Mouse (Mus musculus) forebrain, embryonic 15.5 days (tissue): Measurements from ENCODE around the gene Rapgefl1. TPM values are rescaled to one million over a fixed set of nuclear protein-coding genes. Genes with fewer than 3 reads are reported as not detected.

ENCODE experiments used
- ATAC-seq: fragments of 200-750 bp; cut with Nextera tagmentation; replicated peaks from 2 replicates; pipeline ENCODE4 v1.8.0; 2017; ENCODE audit warnings: mild to moderate bottlenecking, moderate TSS enrichment, moderate library complexity
- H3K27ac ChIP-seq: fragments of 300-500 bp; sonication (generic); replicated peaks from 2 replicates; pipeline ENCODE4 v1.5.1; 2015; ENCODE audit warnings: mild to moderate bottlenecking, inconsistent platforms
- H3K27me3 ChIP-seq: fragments of 300-500 bp; sonication (generic); 2 replicates; pipeline ENCODE4 v1.6.1; 2015; ENCODE audit warnings: inconsistent platforms
- H3K36me3 ChIP-seq: fragments of 300-500 bp; sonication (generic); 2 replicates; pipeline ENCODE4 v1.6.1; 2015; ENCODE audit warnings: mild to moderate bottlenecking, inconsistent platforms
- H3K4me1 ChIP-seq: fragments of 300-500 bp; sonication (generic); 2 replicates; pipeline ENCODE4 v1.6.1; 2015; ENCODE audit warnings: inconsistent platforms
- H3K4me2 ChIP-seq: fragments of 300-500 bp; sonication (generic); replicated peaks from 2 replicates; pipeline ENCODE4 v1.6.1; 2015; ENCODE audit warnings: mild to moderate bottlenecking, inconsistent platforms
- H3K4me3 ChIP-seq: fragments of 300-500 bp; sonication (generic); 2 replicates; pipeline ENCODE4 v1.5.1; 2015; ENCODE audit warnings: mild to moderate bottlenecking, inconsistent platforms
- H3K9ac ChIP-seq: fragments of 300-500 bp; sonication (generic); replicated peaks from 2 replicates; pipeline ENCODE4 v1.6.1; 2015; ENCODE audit warnings: mild to moderate bottlenecking, inconsistent platforms
- H3K9me3 ChIP-seq: fragments of 300-500 bp; sonication (generic); 2 replicates; pipeline ENCODE4 v1.6.1; 2016; ENCODE audit warnings: inconsistent platforms
- WGBS: fragments of 180-500 bp; shearing (Covaris S2); methylation state at CpG from one replicate; pipeline ENCODE4 v1.1.7; 2015; ENCODE audit warnings: mixed read lengths; 5-methylcytosine and 5-hydroxymethylcytosine counted together
- polyA plus RNA-seq: library from polyadenylated mRNA; unstranded; fragments of >200 nt; fragmentation: Nextera tagmentation; extraction: Ambion mirVana; gene quantifications from 2 replicates; pipeline ENCODE4 v1.2.1, GENCODE M21; 2015

The Rapgefl1 gene
- polyA plus RNA-seq, 1 experiment from 2014 or later = 4.2 TPM

- WGBS = under 1% methylated on average over 65 of the region's 89 CpGs
- H3K4me1 ChIP-seq = peaks cover 37% of the 10 kb centered on the region
- H3K4me2 ChIP-seq = peak within 1 kb of the TSS; percentile 83
- H3K4me3 ChIP-seq = peak within 1 kb of the TSS; percentile 81
- peak within 1 kb of the TSS; percentile 99 for H3K27ac ChIP-seq
- H3K36me3 ChIP-seq = peaks cover 13% of the 10 kb centered on the region
- H3K27me3 ChIP-seq = no peaks in the 10 kb centered on the region
- H3K9me3 ChIP-seq = no peaks in the 10 kb centered on the region
- H3K9ac ChIP-seq = peak within 1 kb of the TSS; percentile 96
- peak; percentile 43 for ATAC-seq
Measured at GRCm38 (mm10) chr11:98795015-98795713, 41.4 kb upstream of the Rapgefl1 start, which contains the start of gene Msl1. Gene Msl1, plus strand, starts transcription at chr11:98795516.

DNA sequence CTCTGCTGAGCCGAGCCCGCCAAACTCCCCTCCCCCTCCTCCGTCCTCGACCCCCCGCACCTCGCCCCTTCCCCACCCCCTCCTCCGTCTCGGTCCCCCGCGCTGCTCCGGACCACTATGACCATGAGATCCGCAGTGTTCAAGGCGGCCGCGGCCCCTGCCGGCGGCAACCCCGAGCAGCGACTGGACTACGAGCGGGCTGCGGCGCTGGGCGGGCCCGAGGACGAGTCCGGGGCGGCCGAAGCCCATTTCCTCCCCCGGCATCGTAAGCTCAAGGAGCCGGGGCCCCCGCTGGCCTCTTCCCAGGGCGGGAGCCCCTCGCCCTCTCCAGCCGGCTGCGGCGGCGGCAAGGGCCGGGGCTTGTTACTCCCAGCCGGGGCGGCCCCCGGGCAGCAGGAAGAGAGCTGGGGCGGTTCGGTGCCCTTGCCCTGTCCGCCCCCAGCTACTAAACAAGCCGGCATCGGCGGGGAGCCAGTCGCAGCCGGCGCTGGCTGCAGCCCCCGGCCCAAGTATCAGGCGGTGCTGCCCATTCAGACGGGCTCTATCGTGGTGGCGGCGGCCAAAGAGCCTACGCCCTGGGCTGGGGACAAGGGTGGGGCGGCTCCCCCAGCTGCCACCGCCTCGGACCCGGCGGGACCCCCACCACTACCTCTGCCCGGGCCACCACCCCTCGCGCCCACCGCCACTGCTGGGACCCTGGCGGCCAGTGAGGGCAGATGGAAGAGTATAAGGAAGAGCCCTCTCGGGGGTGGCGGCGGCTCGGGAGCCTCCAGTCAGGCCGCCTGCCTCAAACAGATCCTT lies 40.7 kb upstream of the Rapgefl1 start:
- Histone ChIP-seq H3K4me2 (peak overlapping the region; percentile 83), H3K9me3 (no peaks in the 10 kb centered on the region), H3K4me1 (peaks cover 37% of the 10 kb centered on the region), H3K27ac (peak overlapping the region; percentile 99), H3K9ac (peak overlapping the region; percentile 96), H3K4me3 (peak overlapping the region; percentile 81), H3K27me3 (no peaks in the 10 kb centered on the region), H3K36me3 (peaks cover 20% of the 10 kb centered on the region)
- WGBS = under 1% methylated on average over 71 of the region's 74 CpGs
- ATAC-seq = peak; percentile 35

GRCm38 (mm10) chr11:98796515-98797216 lies 39.9 kb upstream of the Rapgefl1 start:
- no peaks in the 10 kb centered on the region for H3K27me3 ChIP-seq
- peak; percentile 48 for ATAC-seq
- H3K4me3 ChIP-seq = peak overlapping the region; percentile 81
- WGBS = 3% methylated on average over 23 of the region's 23 CpGs
- peak overlapping the region; percentile 96 for H3K9ac ChIP-seq
- no peaks in the 10 kb centered on the region for H3K9me3 ChIP-seq
- peaks cover 28% of the 10 kb centered on the region for H3K36me3 ChIP-seq
- peak overlapping the region; percentile 99 for H3K27ac ChIP-seq
- H3K4me1 ChIP-seq = peaks cover 37% of the 10 kb centered on the region
- peak overlapping the region; percentile 83 for H3K4me2 ChIP-seq

GRCm38 (mm10) chr11:98797306-98797705 lies 39.3 kb upstream of the Rapgefl1 start:
- H3K27me3 ChIP-seq = no peaks in the 10 kb centered on the region
- WGBS = 9% methylated on average over 5 of the region's 5 CpGs
- H3K36me3 ChIP-seq = peaks cover 34% of the 10 kb centered on the region
- peak overlapping the region; percentile 81 for H3K4me3 ChIP-seq
- ATAC-seq = no peak
- H3K4me1 ChIP-seq = peaks cover 37% of the 10 kb centered on the region
- H3K9me3 ChIP-seq = no peaks in the 10 kb centered on the region
- peak overlapping the region; percentile 96 for H3K9ac ChIP-seq
- H3K4me2 ChIP-seq = peak overlapping the region; percentile 83
- H3K27ac ChIP-seq = peak overlapping the region; percentile 99; the same call in 1 of the 2 replicates

DNA sequence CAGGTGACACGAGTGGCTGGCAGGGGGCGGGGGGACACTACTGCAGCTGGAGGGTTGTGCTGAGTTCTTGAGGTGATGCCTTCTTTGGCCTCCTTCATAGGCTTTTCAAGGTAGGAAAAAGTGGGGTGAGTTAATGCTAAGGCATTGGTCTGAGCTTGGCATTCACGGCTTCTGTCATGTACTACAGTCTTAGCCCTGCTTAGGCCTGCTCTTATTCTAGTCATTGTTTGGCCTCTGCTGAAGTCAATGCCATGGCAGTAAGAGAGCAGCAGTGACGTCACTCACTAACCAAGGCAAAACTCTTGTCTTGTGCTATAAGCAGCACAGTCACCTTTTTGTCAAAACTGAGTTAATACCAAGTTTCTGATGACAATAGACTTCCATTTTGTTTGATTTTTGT lies 38.7 kb upstream of the Rapgefl1 start:
- Histone ChIP-seq H3K4me2 (peak overlapping the region; percentile 83), H3K36me3 (peaks cover 40% of the 10 kb centered on the region), H3K27me3 (no peaks in the 10 kb centered on the region), H3K4me3 (peak overlapping the region; percentile 81), H3K27ac (0 out of 2 replicates have a peak overlapping the region, but pooled peaks have one; percentile 99), H3K9me3 (no peaks in the 10 kb centered on the region), H3K4me1 (peaks cover 36% of the 10 kb centered on the region), H3K9ac (peak overlapping the region; percentile 96)
- ATAC-seq = no peak
- 32% methylated on average over 4 of the region's 4 CpGs for WGBS

GRCm38 (mm10) chr11:98804605-98805004 lies 32.0 kb upstream of the Rapgefl1 start, which contains the start of gene Casc3:
Gene Casc3, plus strand, starts transcription at chr11:98804905.
- H3K4me3 ChIP-seq = no peak within 1 kb of the TSS
- H3K4me2 ChIP-seq = no peak within 1 kb of the TSS
- H3K4me1 ChIP-seq = peaks cover 11% of the 10 kb centered on the region
- H3K27me3 ChIP-seq = no peaks in the 10 kb centered on the region
- ATAC-seq = no peak
- peaks cover 82% of the 10 kb centered on the region for H3K36me3 ChIP-seq
- no peak within 1 kb of the TSS for H3K9ac ChIP-seq
- H3K27ac ChIP-seq = no peak within 1 kb of the TSS
- WGBS = 93% methylated on average over 5 of the region's 5 CpGs
- H3K9me3 ChIP-seq = no peaks in the 10 kb centered on the region

GRCm38 (mm10) chr11:98808417-98808816 lies 28.2 kb upstream of the Rapgefl1 start:
- Histone ChIP-seq H3K9me3 (no peaks in the 10 kb centered on the region), H3K4me2 (no peak overlapping the region), H3K4me1 (peaks cover 33% of the 10 kb centered on the region), H3K4me3 (peak overlapping the region; percentile 85; the same call in 1 of the 2 replicates), H3K27ac (peak overlapping the region; percentile 97), H3K36me3 (peaks cover 63% of the 10 kb centered on the region), H3K27me3 (no peaks in the 10 kb centered on the region), H3K9ac (no peak overlapping the region)
- ATAC-seq = no peak
- 70% methylated on average over 2 of the region's 2 CpGs for WGBS

GRCm38 (mm10) chr11:98809457-98810290 lies 26.9 kb upstream of the Rapgefl1 start:
- Histone ChIP-seq H3K4me3 (peak overlapping the region; percentile 85), H3K9me3 (no peaks in the 10 kb centered on the region), H3K27me3 (no peaks in the 10 kb centered on the region), H3K36me3 (peaks cover 61% of the 10 kb centered on the region), H3K4me1 (peaks cover 37% of the 10 kb centered on the region), H3K4me2 (peak overlapping the region; percentile 62), H3K9ac (peak overlapping the region; percentile 95), H3K27ac (peak overlapping the region; percentile 97)
- peak; percentile 98 for ATAC-seq
- WGBS = under 1% methylated on average over 82 of the region's 84 CpGs

DNA sequence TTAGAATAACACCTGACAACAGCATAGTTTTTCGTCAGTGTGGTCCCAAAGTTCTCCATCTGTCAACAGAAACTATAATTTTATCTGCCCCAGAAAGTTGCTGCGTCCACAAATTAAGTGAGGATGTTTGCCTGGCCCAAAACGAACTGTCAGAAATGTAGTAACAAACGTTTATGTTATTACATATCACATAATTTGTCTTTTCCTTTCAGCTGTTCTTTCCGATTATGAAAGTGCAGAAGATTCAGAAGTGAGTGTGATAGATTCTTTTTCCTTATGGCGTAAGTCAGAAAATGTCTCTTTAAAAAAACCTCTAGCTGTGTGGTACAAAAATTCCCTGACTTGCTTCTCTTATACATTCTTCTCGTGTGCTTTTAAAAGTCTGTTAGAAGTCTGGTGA lies 25.9 kb upstream of the Rapgefl1 start:
- Histone ChIP-seq H3K27me3 (no peaks in the 10 kb centered on the region), H3K36me3 (peaks cover 57% of the 10 kb centered on the region), H3K9ac (peak overlapping the region; percentile 95), H3K4me1 (peaks cover 37% of the 10 kb centered on the region), H3K27ac (no peak overlapping the region), H3K4me3 (peak overlapping the region; percentile 85), H3K9me3 (no peaks in the 10 kb centered on the region), H3K4me2 (peak overlapping the region; percentile 62)
- no peak for ATAC-seq
- WGBS = 78% methylated on average over 7 of the region's 7 CpGs

GRCm38 (mm10) chr11:98816706-98817239 lies 19.8 kb upstream of the Rapgefl1 start:
- ATAC-seq = no peak
- Histone ChIP-seq H3K36me3 (peaks cover 79% of the 10 kb centered on the region), H3K4me2 (no peak overlapping the region), H3K4me1 (peaks cover 10% of the 10 kb centered on the region), H3K27me3 (no peaks in the 10 kb centered on the region), H3K9ac (no peak overlapping the region), H3K27ac (no peak overlapping the region), H3K4me3 (no peak overlapping the region), H3K9me3 (no peaks in the 10 kb centered on the region)
- WGBS = 95% methylated on average over 1 of the region's 1 CpGs

GRCm38 (mm10) chr11:98820968-98821367 lies 15.6 kb upstream of the Rapgefl1 start:
- peaks cover 84% of the 10 kb centered on the region for H3K36me3 ChIP-seq
- ATAC-seq = no peak

More at GRCm38 (mm10) chr11:98820968-98821367, 15.6 kb upstream of the Rapgefl1 start:
- Histone ChIP-seq H3K27me3 (no peaks in the 10 kb centered on the region), H3K4me1 (no peaks in the 10 kb centered on the region), H3K4me3 (no peak overlapping the region), H3K27ac (no peak overlapping the region), H3K9ac (no peak overlapping the region), H3K9me3 (no peaks in the 10 kb centered on the region), H3K4me2 (no peak overlapping the region)
- WGBS = 97% methylated on average over 5 of the region's 5 CpGs
